Mouse (Mus musculus) adrenal gland, postnatal 4 days (tissue): ENCODE data around the gene Ubiad1. TPM values are rescaled to one million over a fixed set of nuclear protein-coding genes. Genes with fewer than 3 reads are reported as not detected.

Experiments used
- DNase-seq, 2 experiments: peaks; one replicate each; pipeline ENCODE4 v3.0.0; 2021 to 2022; ENCODE audit warnings: low spot score in 2 of 2, mixed read lengths in 2 of 2
- long read RNA-seq, 2 experiments: library from polyadenylated mRNA; stranded (forward); transcript quantifications; one replicate each; pipeline ENCODE4 v2.0.0; 2021
- total RNA-seq, 2 experiments: library from RNA; stranded (reverse); gene quantifications; 2 replicates each; pipeline ENCODE4 v1.2.3; 2021

The Ubiad1 gene
- total RNA-seq, result 10 to 100 TPM; 18.2 to 19.6 TPM
- long read RNA-seq, experiment 1, transcript Ubiad1-201 (2 exons, 2,992 nt), result major isoform, 7 of 7 reads
- long read RNA-seq, experiment 1, partial matches to known transcripts, result 0 of 7 reads
- long read RNA-seq, experiment 1, other reads (novel, unspliced or antisense), result 0 of 7 reads
- long read RNA-seq, experiment 2, transcript Ubiad1-201 (2 exons, 2,992 nt), result major isoform, 11 of 16 reads
- long read RNA-seq, experiment 2, partial matches to known transcripts, result 0 of 16 reads
- long read RNA-seq, experiment 2, other reads (novel, unspliced or antisense), result 5 of 16 reads

DNA sequence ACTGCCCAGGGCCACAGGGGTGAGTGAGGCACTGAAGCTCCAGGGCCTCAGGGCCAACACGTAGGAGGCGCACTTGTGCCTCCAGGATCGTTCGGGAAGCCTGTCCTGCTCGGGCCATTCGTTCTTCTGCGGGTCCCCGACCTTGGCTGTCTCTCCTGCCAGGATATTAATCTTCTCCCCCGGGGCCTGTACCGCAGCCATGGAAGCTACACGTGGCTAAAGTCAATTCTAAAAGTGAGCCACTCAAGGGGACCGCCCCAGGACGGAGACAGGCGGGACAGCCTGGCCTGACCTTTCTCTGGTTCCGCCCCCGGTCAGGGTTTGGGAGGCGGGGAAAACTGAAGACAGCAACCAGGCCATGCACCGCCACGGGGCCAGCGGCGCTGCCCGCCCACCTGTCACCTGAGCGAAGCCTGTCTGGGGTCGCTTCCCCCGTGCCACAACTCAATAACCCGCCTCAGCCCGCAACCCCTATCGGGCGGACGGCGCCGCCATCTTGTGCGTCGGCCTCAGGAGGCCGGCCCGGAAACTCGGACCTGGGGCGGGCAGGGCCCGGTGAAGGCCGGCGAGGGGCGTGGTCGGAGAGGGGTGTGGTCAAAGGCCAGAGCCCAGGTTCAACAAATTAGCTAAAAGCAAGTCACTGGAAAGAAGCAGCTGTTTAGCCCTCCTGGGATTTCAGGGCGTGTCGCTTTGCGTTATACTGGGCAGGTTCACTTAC, at the start of gene Ubiad1:
Gene Ubiad1, minus strand, starts transcription at position 522 of the 718 bp plus-strand sequence.
- peak; percentile 79 to 81 for DNase-seq

- no peak for DNase-seq
Observed at GRCm38 (mm10) chr4:148491448-148491847, 46.9 kb upstream of the Ubiad1 start.

GRCm38 (mm10) chr4:148490502-148490901, 45.9 kb upstream of the Ubiad1 start:
- no peak for DNase-seq

DNA sequence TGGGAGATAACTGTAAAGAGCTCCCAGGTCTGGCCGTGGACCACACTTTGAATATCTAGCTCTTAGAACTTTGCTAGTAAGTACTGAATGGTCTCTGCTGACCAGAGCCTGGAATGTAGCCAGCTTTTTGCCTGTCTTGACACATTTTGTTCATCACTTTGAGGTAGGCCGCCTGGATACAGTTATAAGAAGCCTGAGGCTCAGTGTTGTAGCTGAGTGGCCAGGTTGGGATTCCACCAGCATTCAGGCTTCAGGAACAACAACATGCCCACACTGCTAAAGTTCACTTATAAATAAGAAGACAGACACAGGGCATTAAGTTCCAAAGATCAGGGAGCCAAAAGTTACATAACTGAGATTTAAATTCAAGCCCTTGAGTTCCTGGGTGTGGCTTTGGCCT, 43.3 kb upstream of the Ubiad1 start:
- no peak for DNase-seq

GRCm38 (mm10) chr4:148484511-148484910, 39.9 kb upstream of the Ubiad1 start:
- no peak for DNase-seq

GRCm38 (mm10) chr4:148481557-148482168, 37.1 kb upstream of the Ubiad1 start:
- no peak for DNase-seq

DNA sequence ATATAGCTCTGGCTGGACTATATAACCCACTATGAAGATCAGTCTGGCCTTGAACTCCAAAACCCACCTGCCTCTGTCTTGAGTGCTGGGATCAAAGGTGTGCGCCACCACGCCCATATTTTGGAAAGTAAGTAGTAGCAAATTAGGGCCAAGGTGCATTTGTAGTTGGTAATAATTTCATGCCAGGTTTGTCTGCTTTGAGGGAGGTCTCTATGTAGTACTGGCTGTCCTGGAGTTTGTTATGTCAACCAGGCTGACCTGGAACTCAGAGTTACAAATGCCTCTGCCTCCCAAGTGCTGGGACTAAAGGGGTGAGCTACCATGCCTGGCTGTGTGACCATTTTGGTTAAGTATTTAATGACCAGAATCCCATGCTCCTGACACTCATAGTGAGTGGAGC, 35.7 kb upstream of the Ubiad1 start:
- DNase-seq, result no peak

- DNase-seq, result no peak
Observed at GRCm38 (mm10) chr4:148473496-148473895, 28.9 kb upstream of the Ubiad1 start.

GRCm38 (mm10) chr4:148472436-148473174, 28.0 kb upstream of the Ubiad1 start:
- no peak for DNase-seq

GRCm38 (mm10) chr4:148471363-148471806, 26.8 kb upstream of the Ubiad1 start:
- no peak for DNase-seq

DNA sequence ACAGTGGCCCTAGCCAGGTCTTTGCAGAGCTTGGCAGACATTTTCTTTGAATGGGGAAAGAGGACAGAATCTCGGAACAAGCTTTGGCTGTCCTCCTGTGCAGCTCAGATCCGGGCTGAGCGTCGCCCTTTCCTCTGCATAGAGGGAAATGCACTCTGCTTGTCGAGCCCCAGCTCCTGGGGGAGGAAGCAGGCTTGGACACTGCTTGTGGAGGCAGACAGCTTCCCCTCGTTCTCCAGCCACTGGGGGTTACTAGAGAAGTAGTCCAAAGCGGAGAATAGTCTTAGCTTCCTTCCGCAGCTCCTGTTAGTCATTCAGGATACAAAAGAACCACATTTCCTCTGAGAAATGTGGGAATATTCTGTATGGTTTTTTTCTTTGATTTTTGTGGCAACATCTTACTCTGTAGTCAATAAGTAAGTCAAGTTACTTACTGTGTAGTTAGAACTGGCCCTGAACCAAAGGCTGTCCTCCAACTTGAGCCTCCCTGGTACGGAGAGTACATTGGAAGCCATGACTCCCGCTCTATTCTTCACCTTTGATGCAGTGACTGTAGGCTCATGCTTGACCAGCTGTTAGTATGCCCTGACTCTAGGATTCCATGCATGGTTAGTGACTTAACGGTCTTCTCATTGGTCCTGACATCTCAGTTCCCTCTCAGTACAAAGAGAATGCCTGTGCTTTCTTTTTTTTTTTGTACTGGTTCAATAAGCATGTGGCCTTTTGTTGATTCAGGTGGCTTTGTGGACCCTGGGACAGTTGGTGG, 25.1 kb upstream of the Ubiad1 start:
- DNase-seq, result no peak

- no peak for DNase-seq
Observed at GRCm38 (mm10) chr4:148468396-148468795, 23.8 kb upstream of the Ubiad1 start.

DNA sequence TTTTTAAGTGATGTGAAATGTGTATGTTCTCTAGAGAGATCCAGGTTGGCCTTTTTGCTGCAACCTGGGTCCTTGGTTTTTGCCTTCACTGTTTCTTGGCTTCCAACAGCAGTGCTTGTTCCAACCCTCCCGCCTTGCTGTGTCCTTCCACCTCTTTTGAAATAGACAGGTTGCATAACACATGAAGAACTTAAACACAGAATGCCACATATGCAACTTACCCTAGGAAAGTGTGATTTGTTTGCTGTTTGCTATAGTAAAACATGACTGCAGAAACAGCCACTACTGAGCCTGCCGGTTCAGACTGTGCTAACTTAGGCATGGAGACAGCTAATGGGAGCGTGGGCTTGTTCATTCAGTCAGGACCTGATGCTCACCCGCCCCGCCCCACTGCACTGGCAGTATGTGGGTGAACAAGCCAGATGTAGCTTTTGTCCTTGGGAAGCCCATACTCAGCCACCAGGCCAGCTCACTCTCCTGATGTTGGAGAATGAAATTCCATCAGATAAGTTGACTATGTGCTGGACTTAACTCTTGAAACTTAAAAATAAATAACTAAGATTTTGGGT, 22.0 kb upstream of the Ubiad1 start:
- DNase-seq, result no peak

DNA sequence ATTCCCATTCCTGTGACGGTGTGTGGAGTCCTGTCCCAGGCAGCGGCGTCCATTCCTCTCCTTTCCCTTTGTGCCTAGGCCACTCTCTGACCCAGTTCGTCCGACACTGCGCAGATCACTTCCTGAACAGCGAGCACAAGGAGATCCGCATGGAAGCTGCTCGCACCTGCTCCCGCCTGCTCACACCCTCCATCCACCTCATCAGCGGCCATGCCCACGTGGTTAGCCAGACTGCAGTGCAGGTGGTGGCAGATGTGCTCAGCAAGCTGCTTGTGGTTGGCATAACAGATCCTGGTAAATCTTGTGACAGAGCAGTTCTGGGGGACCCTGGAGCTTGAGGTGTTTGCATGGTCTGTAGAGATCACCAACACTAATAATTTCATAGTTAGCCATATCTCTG, 20.3 kb upstream of the Ubiad1 start:
- DNase-seq, result no peak

DNA sequence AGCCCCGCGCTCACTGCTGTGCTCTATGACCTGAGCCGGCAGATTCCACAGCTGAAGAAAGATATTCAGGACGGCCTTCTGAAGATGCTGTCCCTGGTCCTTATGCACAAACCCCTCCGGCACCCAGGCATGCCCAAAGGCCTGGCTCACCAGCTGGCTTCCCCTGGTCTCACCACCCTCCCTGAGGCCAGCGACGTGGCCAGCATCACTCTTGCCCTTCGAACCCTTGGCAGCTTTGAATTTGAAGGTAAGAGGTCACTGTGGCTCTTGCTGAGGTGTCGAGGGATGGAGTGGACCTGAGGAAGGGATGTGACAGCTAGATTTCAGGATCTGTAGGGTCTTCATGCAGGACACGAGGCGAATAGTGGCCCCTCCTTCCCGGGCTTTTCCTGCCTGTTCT, 19.7 kb upstream of the Ubiad1 start:
- no peak for DNase-seq

- peak in 1 of 2 experiments; percentile 19 for DNase-seq
Observed at GRCm38 (mm10) chr4:148463208-148463960, 18.8 kb upstream of the Ubiad1 start.

- no peak for DNase-seq
Observed at GRCm38 (mm10) chr4:148462717-148463116, 18.1 kb upstream of the Ubiad1 start.

GRCm38 (mm10) chr4:148461772-148462171, 17.2 kb upstream of the Ubiad1 start:
- no peak for DNase-seq

DNA sequence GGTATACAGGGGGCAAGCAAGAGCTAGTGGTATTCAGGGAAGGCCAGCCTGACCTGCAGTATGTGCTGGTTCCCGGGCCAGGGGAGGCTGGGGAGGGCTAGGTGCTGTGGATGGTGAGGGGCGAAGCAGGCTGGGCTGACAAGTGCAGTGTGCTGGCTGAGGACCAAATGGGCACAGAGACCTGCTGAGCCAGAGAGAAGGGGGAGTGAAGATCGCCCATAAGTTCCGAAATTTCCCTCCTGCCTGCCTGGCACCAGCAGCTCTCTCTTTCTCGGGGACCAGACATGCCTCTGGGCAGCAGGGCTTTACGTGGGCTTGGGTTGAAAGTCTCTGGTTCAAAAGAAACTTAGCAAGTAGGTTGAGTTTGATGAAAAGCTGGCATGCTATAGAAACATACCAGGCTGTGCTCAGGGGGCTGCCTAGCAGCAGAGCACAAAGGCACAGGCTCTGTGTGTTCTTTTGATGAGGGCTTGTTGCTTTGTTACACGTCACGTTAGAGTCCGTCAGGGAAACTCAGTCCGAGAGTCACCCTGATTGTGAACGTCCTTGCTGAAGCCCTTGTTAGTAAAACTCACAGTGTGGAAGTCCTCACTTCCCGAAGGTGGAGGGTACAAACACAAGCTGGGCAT, 16.2 kb upstream of the Ubiad1 start:
- DNase-seq, result no peak
